Mouse (Mus musculus) monocyte, adult 2 months (primary cell): ENCODE results near the gene Sema5a.

Source experiments
- DNase-seq, 2 experiments: peaks; one replicate each; pipeline ENCODE4 v3.0.0; 2022; ENCODE audit warnings: low spot score in 2 of 2, low read depth in 1 of 2

Gene Sema5a

GRCm38 (mm10) chr15:32247281-32247680 lies 2.7 kb downstream of the Sema5a start:
- no peak for DNase-seq

DNA sequence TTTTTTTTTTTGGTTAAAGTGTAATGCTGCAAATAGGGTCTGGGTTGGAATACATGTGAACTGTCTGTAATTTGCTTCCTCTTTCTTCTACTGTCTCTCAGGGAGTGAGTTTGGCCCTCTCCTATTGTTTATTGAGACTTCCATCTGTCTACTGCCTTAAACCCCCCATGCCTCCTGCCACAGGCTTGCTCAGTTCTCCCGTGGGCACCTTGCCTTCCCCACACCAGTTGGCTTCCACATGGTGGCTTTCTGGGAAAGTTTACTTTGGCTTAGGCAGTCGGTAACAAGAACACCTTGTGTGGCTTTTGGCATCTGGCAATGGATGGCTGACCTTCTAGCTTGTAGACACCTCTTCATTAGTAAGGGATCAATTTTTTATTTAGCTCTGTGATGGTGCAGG lies 10.2 kb downstream of the Sema5a start:
- no peak for DNase-seq

GRCm38 (mm10) chr15:32257340-32257739 lies 12.7 kb downstream of the Sema5a start:
- DNase-seq = no peak

- DNase-seq = no peak
These were observed 13.3 kb downstream of the Sema5a start for GRCm38 (mm10) chr15:32257886-32258319.

DNA sequence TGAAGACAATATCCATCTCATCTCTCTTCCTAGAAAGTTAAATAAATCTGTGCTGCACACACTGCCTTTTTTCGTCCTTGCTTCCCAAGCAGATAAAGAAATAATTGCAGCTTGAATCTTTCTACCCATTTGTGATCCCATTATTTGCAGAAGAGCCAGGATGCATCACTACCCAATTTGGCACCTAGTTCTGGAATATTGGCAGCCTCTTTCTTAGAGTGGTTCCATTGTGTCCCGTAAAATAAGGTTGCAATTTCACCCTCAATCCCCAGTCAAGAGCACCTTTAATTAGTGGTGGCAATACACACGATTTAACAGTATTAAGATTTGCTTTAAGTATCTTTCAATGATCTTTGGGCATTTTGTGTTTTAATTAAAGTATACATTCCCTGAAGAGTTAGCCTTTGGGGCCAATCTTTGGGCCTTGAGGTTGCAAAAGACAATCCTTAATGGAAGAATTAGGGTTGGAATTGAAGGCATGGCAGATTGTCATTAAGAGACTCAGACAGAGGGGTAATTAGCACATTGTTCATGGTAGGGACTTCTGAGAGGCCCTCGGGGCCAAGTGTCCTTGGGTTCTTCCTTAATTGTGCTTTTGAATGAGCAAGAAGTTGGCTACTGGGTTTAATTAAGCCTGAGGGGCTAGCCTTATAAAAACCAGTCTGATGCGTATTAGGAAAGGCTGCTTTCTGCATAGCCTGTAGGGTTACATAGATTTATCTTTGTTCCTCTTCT lies 14.9 kb downstream of the Sema5a start:
- no peak for DNase-seq

- no peak for DNase-seq
These were observed 16.3 kb downstream of the Sema5a start for GRCm38 (mm10) chr15:32260942-32261341.

DNA sequence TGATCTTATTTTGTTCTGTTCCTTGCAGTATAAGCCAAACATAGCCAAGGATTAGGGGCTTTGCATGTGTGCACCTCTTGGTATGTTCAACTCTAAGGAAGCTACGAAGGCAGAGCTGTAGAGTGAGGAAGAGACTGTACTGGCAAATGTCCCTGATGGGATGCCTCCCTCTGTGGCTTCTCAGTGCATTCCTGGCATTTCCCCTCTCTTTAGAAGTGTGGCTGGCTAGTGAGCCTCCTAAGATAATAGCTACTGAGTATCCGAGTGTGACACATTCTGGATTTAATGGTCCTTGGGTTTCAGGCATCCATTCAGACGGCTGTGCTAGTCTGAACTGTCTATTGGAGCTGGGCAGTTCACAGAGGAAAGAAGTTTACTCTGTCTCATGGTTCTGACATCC lies 19.0 kb downstream of the Sema5a start:
- no peak for DNase-seq

DNA sequence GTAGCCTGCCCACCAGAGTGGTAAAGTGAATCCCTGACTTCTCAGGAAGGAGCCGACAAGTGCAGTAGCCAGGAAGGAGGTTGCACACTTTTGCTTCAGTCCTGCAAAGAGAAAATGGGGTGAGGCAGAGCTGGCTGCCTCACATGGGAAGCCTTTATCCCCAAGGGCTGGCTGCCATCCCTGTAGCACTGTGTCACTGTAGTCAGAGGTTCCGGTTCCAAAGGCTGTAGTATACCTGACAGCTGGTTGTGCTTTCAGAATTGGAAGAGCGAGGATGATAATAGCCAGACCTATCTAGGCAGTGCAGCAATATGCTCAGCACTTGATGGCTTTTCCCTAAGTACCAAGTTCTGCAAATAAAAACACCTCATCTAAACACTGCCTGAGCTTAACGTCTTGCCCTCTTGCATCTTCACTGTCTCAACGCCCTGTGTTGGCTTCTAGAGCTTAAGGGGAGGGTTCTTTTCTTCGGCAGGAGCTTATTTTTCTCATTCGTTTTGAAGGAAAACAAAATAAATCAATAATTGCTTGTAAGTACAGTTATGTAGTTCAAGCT lies 20.3 kb downstream of the Sema5a start:
- no peak for DNase-seq

- no peak for DNase-seq
These were observed 20.8 kb downstream of the Sema5a start for GRCm38 (mm10) chr15:32265378-32265934.

GRCm38 (mm10) chr15:32266122-32266820 lies 21.7 kb downstream of the Sema5a start:
- DNase-seq = no peak

GRCm38 (mm10) chr15:32270106-32270505 lies 25.5 kb downstream of the Sema5a start:
- no peak for DNase-seq

DNA sequence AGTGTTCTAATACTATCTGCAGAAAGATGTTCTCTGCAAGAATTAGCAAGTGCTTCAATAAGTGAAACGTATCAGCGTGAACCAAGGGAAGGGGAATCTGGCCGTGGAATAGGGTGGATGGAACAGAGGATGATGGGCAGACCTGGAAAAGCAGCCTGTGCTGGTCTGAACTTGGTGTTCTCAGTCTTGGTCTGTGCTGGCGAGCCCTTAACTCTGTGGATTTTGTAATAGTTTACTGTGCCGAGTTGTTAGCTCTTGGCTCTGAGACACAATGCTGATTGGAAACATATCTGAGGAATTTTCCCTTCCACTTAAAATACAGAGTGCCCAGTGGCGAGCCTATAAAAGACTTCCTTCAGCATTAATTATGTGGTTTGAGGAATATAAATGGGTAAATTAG lies 29.3 kb downstream of the Sema5a start:
- no peak for DNase-seq

DNA sequence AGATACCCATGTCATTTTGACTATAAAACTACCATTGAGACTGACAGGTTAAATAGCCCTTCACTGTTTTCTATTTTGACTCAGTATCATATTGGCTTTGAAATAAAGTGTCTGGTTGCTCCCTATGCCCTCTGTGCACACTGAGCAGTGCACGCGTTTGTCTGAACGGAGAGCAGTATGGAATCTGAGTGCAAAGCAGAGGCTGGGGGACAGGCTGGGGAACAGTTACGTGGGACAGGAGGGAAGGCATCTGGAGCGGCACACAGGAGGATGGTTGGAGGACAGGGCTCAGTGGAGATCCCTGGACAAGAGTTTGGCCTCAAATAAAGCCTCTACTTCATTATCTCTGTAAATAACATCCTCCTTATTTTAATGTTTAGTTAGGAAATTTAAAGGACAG lies 30.4 kb downstream of the Sema5a start:
- no peak for DNase-seq

- DNase-seq = no peak
These were observed 34.0 kb downstream of the Sema5a start for GRCm38 (mm10) chr15:32278600-32278999.

- no peak for DNase-seq
These were observed 36.8 kb downstream of the Sema5a start for GRCm38 (mm10) chr15:32281374-32281773.

DNA sequence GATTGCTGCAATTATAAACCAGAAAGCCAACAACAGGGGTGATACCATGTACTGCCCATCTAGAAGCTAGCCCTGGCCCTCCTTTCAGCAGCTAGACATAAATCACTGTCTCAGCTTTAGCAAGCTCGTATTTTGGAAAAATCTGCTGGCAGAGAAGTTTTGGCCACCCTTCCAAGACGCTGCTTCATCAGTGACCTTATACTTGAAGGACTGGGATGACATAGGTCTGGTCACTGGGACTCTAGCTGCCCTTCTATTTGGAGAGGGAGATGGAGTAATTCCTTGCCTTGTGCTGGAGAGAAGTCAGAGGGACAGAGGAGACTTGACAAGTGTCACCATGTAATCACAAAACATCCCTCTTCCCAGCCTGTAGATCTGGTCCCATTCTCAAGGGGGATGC lies 40.1 kb downstream of the Sema5a start:
- no peak for DNase-seq

GRCm38 (mm10) chr15:32286296-32286695 lies 41.7 kb downstream of the Sema5a start:
- no peak for DNase-seq

GRCm38 (mm10) chr15:32288480-32288879 lies 43.9 kb downstream of the Sema5a start:
- no peak for DNase-seq

DNA sequence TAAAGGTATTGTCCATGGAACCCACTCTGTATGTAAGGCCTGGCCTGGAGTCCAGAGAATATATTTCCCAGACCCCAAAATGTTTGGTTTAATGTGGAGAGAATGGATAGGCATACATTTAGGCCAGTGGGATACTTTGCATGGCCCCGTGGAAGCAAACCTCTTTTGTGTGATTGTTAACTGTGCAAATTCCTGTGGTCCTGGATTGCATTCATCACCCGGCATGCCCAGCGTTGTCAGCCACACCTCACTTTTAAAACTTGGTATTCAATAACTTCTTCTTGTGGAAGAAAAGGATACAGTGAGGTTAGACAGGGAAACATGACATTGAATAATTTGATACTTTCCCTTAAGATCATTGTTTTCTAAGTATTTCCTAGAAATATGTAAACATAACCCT lies 46.4 kb downstream of the Sema5a start:
- no peak for DNase-seq

DNA sequence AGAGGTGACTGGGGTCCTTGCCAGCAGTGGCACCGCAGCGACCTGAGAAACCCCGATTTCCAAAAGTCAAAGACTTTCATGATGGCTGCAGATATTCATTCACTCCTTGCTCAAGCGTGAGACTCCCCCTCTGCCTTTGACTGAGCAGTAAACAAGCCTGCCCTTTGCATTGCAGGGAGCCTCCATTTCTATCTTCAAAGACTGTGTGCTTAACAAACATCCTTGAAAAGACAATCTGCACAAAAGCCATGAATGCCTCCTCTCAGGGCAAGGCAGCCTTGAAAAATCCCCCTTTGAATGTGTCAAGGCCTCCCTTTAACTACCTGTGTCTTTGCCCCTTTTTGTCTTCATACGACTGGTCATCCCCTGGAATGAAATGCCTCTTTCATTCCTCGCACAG lies 51.9 kb downstream of the Sema5a start:
- DNase-seq = no peak

GRCm38 (mm10) chr15:32297266-32297665 lies 52.7 kb downstream of the Sema5a start:
- DNase-seq = no peak

GRCm38 (mm10) chr15:32298525-32298924 lies 53.9 kb downstream of the Sema5a start:
- no peak for DNase-seq
